Mouse (Mus musculus) thymus, adult 18-20 months (tissue): ENCODE measurements around the gene Zfp976.
A peak's percentile ranks its signal among the peaks of the same experiment; 100 is the strongest.
"Not testable (repeated sequence)": the region's sequence is repeated elsewhere in the genome, so short reads cannot be mapped to it uniquely, and the experiment has no call there.

Experiments
- DNase-seq, 2 experiments: peaks; one replicate each; pipeline ENCODE4 v3.0.0; 2022; ENCODE audit warnings: mixed read lengths in 2 of 2

Gene Zfp976

GRCm38 (mm10) chr7:42642152-42643115 lies at the start of gene Zfp976:
TSS of gene Zfp976 (minus strand) at chr7:42642588.
- peak; percentile 16 to 22 for DNase-seq

- DNase-seq: not testable (repeated sequence)
These were observed 37.7 kb upstream of the Zfp976 start for GRCm38 (mm10) chr7:42680081-42680480.

GRCm38 (mm10) chr7:42679646-42680045 lies 37.3 kb upstream of the Zfp976 start:
- not testable (repeated sequence) for DNase-seq

GRCm38 (mm10) chr7:42660140-42660539 lies 17.8 kb upstream of the Zfp976 start:
- DNase-seq: not testable (repeated sequence)

- not testable (repeated sequence) for DNase-seq
These were observed 12.8 kb upstream of the Zfp976 start for GRCm38 (mm10) chr7:42655211-42655610.

- DNase-seq: not testable (repeated sequence)
These were observed 782 bp upstream of the Zfp976 start for GRCm38 (mm10) chr7:42643120-42643620.

- not testable (repeated sequence) for DNase-seq
These were observed 11.4 kb downstream of the Zfp976 start for GRCm38 (mm10) chr7:42631031-42631430.

GRCm38 (mm10) chr7:42595666-42596065 lies 46.7 kb downstream of the Zfp976 start:
- DNase-seq: not testable (repeated sequence)

- not testable (repeated sequence) for DNase-seq
These were observed 50.0 kb downstream of the Zfp976 start, which contains the start of gene Zfp977 for GRCm38 (mm10) chr7:42592413-42592812. TSS of gene Zfp977 (minus strand) at chr7:42592547.

- not testable (repeated sequence) for DNase-seq
These were observed 51.1 kb downstream of the Zfp976 start for GRCm38 (mm10) chr7:42591311-42591710.

GRCm38 (mm10) chr7:42578488-42578887 lies 63.9 kb downstream of the Zfp976 start, which contains the start of gene Gm21028:
TSS of gene Gm21028 (minus strand) at chr7:42578588.
- no peak for DNase-seq
